Mouse (Mus musculus) embryo, embryonic 11 days (tissue): ENCODE results near the gene Pex5.
"Not testable (repeated sequence)": the region's sequence is repeated elsewhere in the genome, so short reads cannot be mapped to it uniquely, and the experiment has no call there.

ENCODE experiments used
- DNase-seq: peaks from one replicate; pipeline ENCODE4 v3.0.0-alpha.2; 2015

Gene Pex5

DNA sequence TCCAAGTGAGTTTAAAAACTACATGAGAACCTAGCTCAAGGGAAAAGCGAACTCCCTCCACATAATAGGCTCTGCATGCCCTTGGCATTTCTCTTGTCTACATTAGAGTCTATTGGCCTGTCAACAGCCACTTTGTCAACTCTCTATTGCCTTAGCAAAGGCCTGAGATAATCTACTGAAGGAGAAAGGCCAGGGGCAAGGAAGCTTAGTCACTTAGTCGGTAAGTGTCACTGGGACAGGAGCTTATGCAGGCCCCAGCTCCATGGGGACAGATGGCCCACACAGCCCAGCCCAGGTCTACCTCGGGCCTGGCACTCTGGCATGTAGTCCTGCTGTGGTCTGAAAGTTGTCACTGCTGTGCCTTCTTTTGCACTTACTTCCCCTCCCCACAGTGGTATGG is 11.7 kb upstream of the Pex5 start:
- DNase-seq, result no peak

DNA sequence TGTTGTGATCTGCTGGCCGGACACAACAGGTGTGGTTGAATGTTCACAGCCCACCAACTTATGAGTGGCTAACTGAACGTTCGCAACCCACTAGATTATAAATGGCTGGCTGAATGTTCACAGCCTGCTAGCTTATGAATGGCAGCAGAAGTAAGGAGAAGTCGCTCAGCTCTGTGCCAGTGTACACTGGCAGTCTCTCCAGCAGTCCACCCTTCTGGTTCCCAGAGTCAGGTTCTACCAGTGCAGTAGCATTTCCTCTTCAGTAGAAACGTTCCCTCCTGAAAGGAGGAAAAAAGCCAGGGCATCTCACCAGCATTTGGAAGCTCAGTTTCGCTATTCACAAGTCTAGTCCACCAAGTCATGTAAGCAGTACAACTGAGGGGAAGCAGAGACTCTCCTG is 10.7 kb upstream of the Pex5 start:
- DNase-seq, result no peak

DNA sequence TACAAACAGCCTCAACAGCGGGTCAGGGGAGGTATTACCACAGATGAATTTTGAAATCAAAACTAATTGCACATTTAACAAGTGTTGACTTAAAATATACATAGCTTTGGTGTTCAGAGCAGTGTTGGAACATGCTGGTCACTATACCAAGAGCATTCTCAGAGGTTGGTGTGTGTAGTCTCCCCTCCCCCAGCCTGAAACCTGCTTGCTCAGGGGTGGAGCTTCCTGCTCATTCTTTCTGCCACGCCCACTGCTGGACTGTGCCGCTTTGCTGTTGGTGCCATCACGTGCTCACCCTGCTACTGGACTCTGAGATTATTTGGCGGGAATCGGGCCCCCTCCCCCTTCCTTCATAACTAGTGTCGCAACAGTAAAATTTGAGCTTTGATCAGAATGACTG is 10.2 kb upstream of the Pex5 start:
- not testable (repeated sequence) for DNase-seq

DNA sequence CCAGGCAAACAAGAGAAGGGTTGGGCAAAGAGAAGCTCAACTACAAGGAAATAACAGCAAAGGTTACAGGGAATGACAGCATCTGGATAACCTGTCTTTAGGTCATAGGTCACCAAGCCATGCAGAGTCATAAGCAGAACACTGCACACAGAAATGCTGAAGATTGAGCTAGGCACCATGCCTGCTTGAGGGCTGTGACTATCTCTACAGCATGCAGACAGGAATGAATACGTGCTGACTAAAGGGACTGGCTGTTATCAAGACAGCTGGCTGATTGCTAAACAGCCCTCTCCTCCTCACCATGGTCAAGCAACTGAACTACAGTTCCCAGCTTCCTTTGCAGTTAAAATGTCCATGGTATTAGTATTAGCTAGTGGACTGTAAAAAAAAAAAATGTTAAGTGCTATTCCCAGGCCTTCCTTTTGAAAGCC is 9.2 kb upstream of the Pex5 start:
- DNase-seq, result no peak

DNA sequence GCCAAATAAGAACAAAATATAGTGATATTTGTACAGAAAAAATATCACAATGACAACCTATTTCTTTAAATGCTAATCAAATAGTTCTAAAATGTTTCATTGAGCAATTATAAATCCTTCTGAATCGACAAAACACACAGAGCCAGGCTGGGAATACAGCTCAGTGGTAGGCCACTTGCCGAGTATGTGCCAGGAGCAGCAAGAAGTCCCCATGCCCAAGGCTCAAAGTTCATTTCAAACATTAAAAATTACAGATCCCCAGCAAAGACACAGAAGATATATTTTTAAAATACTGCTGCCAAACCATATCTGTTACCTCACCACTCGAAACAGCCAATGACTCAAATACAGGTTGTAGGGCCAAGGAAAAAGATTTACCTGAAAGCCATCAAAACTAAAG is 3.8 kb upstream of the Pex5 start:
- no peak for DNase-seq

DNA sequence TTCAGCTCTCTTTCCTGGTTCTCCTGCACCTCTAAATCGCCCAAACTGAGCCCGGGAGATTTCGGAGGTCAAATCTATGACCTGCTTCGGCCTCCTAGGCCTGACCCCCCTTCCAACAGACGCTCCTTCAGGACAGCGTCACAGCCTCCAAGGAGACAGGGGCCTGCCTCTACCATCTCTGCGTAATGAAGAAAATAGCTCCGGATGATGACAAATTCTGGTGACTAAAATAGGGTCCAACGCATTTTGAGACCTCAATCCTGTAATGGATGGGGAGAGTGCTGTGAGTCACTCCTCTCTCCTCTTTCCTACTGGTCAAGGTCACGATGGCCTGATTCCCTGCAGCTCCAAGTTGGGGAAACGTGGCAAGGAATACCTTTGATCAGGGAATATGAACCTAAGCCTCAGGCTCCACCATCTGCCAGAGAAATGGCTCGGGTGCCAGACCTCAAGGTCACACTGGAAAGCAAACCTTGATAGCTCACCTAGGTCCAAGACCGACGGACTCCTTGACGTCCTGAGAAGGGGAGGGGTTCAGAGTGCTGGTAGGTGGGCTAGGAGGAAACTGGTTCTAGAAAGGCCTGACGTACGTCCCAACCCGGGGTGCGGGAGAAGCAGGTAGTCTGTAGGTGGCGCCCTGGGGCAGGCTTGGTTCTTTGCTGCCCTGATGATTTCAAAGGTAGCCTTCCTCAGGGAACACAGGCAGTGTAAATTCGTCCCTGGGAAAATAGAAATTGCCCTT is 651 bp upstream of the Pex5 start:
- peak; percentile 82 for DNase-seq

DNA sequence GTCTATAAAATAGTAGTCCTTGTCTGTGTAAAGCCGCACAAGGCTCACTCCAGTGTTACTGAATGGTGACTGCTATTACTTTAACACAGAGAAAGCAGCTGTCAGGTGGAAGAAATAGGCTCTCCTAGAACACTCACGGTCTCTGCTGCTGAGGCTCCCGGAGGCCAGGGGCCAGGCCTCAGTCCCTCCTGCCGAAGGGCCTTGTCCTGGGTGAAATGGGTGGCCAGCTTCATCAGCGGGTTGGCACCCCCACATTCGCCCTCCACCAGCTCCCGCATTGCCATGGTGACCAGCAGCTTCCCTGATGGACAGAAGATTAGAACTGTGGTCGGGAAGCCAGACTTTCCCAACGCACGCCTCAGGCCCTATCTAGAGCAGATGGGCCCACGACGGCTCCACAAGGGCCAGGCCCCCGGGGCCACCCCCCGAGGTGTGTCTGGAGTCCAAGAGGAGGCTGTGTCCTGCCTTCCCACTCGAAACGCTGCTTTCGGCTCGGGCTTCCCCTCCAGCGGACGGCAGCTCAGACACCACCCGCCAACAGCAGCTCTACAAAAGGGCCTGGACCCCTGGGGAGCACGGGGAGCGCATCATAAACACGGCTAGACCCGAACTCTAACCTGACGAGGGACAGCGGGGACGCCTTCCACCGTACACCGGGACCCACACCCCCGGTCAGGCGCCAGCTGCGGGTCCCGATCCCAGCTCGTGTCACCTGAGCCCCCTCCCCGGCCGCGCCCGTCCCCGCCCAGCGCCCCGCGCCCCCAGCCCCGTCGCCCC is 529 bp downstream of the Pex5 start:
- DNase-seq, result peak; percentile 54

DNA sequence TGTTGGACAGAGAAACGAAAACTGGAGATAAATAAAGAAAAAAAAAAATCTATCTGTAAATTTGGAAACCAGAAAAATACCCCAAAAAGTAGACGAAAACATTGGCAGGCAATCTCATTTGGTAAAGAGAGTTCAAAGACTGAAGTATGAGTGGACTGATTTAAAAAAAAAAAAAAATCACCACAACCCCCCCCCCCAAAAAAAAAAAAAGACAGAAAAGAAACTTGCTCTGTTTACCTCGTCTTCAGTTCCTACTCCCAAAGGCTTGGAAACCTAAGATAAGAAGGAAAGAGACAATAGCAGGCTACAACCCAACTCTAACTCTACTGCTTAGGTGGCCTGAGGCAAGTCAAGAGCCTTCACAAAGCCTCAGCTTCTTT is 1.1 kb downstream of the Pex5 start:
- no peak for DNase-seq

DNA sequence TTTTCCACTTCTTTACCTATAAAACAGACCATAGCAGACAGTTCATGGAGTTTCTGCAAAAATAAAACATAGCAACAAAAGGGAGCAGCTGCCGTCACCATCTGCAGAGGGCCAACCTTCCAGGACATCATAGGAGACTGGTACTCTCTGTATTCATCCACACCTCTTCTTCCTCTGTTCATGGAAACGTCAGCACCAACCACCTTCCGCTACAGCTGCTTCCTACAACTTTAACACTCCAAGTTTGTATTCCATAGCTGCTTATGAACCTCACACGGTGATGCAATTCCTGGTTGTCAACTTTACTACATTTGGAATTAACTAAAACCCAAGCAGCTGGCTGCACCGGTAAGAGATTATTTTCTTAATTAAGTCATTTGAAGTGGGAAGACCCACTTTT is 6.5 kb downstream of the Pex5 start:
- no peak for DNase-seq

DNA sequence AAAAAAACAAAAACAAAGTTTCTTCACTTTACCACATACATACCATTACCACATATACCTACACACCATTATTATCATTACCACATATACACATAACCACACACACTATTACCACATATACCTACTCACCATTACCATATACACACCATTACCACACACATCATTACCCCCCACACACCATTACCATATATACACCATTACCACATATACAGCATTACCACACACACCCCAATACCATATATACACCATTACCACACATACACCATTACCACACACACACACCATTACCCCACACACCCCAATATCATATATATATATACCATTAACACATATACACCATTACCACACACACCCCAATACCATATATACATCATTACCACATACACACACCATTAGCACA is 7.7 kb downstream of the Pex5 start:
- no peak for DNase-seq

DNA sequence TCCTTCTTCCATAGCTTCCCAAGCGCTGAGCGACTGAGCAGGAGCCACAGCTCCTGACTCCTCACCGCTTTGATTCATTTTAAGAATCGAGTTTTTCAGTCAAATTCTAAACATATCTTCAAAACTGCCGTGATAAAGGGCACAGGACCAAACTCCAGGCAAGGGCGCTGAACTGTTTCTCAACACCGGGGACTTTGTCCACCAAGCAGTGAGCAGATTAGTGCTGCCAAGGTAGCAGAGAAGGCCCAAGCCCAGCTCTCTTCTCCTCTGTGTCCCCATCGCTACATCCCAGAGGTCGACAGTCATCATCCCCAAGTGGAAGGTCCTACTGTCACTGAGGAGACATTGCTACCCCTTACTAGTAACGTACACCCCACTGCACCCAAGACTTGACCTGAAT is 8.5 kb downstream of the Pex5 start:
- DNase-seq, result no peak

DNA sequence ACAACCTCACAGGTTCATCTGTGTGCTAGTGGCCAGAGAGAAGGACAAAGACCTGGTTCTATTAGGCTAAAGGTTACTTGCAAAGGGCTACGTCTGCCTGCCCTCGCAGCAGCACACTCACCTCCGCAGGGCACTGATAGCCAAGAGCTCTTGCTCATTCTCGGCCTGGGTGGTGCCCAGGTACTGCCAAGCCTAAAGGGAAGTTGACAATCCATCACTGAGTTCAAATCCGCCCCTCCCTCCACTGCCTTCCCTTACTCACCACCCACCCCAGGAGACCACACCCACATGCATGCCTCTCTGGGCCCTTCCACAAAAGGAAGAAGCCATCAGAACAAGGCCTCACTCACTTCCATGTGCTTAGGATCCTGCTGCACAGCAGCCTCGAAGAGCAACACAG is 15.1 kb downstream of the Pex5 start:
- no peak for DNase-seq

DNA sequence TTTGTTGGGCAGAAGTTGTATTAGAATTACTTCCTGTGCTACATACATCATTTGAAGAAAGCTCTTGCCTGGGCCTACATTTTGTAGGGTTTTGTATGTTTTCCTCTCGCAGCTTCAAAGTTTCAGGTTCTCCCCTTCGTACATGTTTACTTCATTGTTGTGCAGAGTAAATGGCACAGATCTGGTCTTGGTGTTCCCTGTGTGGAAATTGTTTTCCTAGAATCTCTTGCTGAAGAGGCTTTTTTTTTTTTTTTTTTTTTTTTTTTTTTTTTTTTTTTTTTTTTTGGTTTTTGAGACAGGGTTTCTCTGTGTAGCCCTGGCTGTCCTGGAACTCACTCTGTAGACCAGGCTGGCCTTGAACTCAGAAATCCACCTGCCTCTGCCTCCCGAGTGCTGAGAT is 19.9 kb downstream of the Pex5 start:
- DNase-seq, result not testable (repeated sequence)

DNA sequence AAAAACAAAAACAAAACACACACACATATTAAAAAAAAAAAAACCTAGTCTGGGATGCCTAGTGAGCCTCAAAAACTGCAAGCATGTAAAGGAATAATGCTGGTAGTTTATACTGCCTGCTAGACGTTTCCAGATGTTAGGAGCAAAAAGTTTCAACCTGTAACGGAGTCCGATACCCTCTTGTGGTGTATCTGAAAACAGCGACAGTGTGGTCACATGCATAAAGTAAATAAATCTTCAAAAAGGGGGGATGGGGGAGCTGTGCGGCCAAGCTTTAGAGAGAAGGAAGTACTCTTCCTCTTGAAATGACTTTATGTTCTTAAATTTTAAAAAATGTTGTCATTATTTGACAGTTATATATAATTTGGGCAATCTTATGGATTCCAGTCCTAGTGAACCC is 34.7 kb downstream of the Pex5 start:
- DNase-seq, result peak; percentile 23

DNA sequence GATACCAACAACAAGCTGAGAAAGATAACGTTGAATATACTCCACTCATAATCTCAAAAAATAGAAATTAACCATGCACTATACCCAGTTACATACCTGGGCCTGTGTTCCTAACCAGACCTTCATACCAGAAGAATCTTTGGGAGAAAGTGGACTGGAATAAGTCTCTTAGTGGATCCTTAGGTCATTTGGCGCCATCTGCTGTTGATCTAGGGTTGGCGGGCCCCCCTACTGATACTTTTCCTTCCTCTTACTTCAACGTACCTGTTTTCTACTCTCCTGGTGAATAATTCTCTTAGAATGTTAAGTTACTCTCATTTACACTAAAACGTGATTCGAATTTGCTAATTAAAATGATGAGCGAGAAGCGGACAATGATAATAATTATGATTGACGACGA is 35.5 kb downstream of the Pex5 start:
- peak; percentile 72 for DNase-seq

DNA sequence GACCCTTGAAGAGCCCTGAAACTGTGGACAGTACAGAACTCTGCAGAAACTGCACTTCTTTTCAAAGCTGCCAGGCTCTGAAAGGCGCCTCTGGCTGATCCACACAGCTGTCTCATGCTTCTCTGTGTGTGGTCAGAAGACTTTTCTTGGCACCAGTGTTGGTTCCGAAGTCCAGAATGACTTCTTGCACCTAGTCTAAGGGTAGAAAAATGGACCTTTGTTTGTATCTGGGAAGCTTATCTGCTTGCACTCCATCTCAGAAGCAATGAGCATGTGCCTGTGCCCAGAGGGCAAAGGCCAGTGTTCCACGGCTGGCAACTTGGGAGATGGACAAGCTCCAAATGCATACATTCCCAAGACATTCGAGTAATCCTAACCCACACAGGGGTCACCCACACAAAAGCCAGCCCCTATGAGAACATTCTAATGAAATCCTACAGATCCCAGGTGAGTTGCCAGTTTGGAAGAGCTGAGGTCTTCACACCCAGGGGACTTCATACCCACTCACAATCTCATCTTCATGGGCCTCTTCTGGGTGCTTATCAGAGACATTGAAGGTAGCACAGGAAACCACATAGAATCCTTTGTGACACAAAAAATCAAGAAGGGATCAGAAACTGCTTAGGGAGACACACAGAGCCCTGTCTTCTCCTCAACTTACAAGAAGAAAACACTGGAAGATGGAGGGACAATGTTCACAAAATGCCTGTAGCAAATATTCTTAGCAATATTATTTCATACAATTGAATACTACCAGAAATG is 37.2 kb downstream of the Pex5 start:
- DNase-seq, result no peak

DNA sequence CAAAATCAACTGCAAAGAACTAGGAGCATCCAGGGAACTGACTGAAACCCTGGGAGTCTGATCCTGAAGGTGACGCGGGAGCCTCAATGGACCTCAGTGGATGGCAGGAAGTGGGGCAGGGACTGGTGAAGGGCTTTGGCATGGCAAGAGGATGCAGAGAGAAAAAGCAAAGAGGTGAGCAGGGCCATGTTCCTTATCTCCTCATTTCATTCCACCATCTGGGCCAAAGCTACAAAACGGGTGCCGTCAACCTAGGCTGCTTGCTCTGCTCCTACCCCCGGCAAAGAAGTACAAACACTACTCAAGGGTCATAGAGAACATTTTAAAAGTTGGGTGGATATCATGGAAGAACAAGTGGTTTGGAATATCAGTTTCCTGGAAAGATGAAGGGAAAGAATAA is 38.6 kb downstream of the Pex5 start:
- no peak for DNase-seq

DNA sequence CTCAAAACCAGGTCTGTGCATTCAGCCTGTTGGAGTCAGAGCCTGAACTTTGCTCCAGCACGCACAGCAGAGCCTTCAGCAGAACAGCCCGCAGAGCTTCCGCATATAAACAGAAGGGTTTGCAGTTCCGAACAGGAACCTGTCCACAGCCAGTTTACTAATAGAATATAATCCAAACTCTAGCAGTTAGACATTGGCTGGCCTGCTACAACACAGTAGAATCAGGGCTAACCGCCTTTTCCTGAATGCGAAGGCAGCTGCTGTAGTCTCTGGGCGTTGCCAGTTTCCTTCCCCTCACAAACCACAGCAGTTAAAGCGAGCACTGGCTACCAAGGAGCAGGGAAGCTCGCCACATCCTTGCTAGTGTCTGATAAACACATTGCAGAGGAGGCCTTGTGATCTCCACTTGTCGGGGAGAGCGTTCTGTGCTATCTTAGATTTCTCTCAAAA is 39.4 kb downstream of the Pex5 start:
- DNase-seq, result no peak

DNA sequence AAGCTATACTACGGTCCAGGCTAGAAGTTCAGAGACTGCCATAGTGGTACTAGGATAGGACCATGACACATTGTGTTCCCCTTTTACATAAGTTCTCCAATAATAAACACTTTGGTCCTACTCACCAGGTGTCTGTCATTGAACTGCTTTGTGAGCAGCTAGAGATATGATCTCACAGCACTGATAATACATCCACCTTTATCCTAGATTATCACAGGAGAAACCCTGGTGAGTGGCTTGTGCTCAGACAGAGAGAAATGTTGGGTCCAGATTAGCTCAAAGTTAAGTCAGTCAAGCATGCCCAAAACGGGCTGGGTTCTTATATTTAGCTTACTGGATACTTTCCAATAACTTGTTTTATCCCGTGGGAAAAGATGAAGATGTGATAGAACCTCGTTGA is 40.2 kb downstream of the Pex5 start:
- no peak for DNase-seq

DNA sequence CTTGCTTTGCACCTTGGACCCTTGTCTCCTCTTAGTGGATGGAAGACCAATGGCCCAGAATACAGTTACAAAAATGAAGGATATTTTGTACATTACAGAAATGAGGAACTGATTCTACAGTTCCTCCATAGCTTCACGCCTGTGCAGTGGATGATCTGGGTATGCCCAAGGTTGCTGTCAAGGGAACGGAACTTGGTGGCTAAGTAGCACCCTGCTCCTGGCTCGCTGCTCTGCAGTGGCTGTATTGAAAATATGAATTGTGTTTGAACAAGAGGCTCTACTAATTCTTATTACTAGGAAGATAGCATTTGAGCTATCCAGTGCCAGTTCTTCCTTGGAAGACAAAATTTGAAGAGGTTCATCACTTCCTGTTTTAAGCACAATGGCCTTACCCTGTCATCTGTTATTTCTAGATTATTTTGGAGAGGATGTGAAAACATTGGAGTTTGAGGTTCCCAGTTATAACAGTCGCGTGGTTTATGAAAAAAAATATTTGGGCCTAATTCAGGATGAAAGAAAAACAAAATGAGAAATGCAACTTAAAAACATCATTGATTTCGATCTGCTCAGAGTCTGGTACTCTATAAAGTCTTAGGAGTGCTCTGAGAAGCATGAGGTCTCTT is 41.2 kb downstream of the Pex5 start:
- DNase-seq, result no peak

DNA sequence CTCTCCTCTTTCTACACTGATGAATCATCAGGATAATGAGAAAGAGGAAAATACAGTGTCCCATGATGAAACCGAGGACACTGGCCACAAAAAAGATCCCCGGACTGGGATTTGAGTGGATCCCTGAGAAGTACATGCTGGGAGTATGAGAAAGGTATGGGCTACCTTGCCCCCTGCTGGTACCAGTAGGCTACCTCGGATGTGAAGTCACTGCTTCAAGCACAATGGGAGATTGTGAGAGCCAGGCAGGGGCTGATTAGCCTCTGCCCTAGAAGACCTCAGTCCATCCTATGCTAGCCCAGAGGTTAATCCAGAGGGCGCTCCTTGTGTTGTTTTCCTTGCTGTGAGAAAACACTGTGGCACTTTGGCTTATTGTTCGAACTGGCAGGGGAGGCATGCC is 50.5 kb downstream of the Pex5 start:
- DNase-seq, result no peak

DNA sequence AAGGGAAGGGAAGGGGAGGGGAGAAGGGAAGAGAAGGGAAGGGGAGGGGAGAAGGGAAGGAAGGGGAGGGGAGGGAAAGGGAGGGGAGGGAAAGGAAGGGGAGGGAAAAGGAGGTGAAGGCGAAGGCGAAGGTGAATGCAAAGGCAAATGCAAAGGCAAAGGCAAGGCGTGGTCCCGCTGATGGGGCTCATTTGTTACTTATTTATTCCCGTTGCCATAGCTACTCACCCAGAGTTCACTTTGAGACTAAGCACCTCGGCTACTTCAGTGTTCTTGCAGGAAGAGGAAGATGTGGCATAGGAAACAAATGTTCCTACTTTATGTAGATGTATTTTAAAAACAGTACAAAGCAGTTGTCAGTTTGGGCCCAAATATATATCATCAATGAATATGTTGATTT is 54.3 kb downstream of the Pex5 start:
- no peak for DNase-seq

DNA sequence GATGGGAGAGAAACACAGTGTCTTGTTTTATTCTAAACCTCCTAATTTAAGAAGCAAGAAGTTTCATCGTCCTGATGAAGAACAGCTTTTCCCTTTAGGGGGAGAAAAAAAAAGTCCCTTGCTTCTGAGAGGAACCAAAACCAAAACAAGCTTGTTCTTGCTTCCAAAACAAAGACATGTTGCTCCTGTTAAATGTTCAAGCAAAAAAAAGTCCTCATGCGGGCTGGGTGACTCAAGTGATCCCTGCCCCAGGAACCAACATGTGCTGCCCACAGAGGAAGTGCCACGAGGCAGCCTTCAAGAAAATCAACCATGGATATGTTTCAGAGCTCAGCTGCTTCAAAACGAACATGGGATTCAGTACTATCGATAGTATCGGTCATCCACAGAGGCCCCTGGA is 55.9 kb downstream of the Pex5 start:
- DNase-seq, result no peak
